ENCODE assay signal across 22 mouse cellular contexts in genomic region chr14:23982205-23982604, GRCm38 (mm10). TPM values are rescaled to one million over a fixed set of nuclear protein-coding genes. Genes with fewer than 3 reads are reported as not detected.
DNase-seq lines count a peak whose midpoint lies in the region; ATAC-seq and TF ChIP-seq lines count a peak whose summit lies in the region.
"Had no signal": no experiment of that assay in that cellular context is flagged by ENCODE, and none has a peak within 500 bp of the region (broad histone marks: within the 10 kb centered on the region; RNA-seq: fewer than 3 reads in every experiment).

No protein-coding gene starts in this region.

- WGBS in stomach, embryonic 15.5 days, result 73% methylated on average over 8 of the region's 8 CpGs

- H3K36me3 ChIP-seq in stomach, embryonic 15.5 days, result no peaks in the 10 kb centered on the region
- H3K36me3 ChIP-seq: embryonic facial prominence, embryonic 13.5 days; heart, embryonic 15.5 days; limb, embryonic 10.5 days; liver, embryonic 12.5 days; lung, embryonic 15.5 days had no signal

- no peak overlapping the region for H3K9ac ChIP-seq in stomach, embryonic 15.5 days
- H3K9ac ChIP-seq: embryonic facial prominence, embryonic 13.5 days; heart, embryonic 15.5 days; liver, embryonic 12.5 days; lung, embryonic 15.5 days had no signal

- no peaks in the 10 kb centered on the region for H3K9me3 ChIP-seq in stomach, embryonic 15.5 days
- H3K9me3 ChIP-seq: embryonic facial prominence, embryonic 13.5 days; heart, embryonic 15.5 days; limb, embryonic 10.5 days; liver, embryonic 12.5 days; lung, embryonic 15.5 days had no signal

- DNase-seq in layer of hippocampus, adult 18-20 months (ENCODE audit: low spot score in 2 of 2), result peak; percentile 56 to 80
- no peak for DNase-seq in layer of hippocampus, postnatal 25 days (ENCODE audit: extremely low spot score in 1 of 2, low spot score in 1 of 2)
- peak; percentile 87 for DNase-seq in brain, adult 2 months (ENCODE audit: low read depth, low spot score)
- DNase-seq in left cerebral cortex, adult 2 months (ENCODE audit: extremely low spot score in 1 of 2, low spot score in 2 of 2), result peak in 1 of 2 experiments; percentile 52
- no peak for DNase-seq in cerebellum, adult 9-11 months
- DNase-seq in retina, postnatal 1 day, result no peak
- DNase-seq: adrenal gland, postnatal 25 days; gastrocnemius, postnatal 14 days; heart, adult 2 months; kidney, adult 18-20 months; kidney, postnatal 10 days had no signal

- H3K4me2 ChIP-seq in stomach, embryonic 15.5 days, result no peak overlapping the region
- H3K4me2 ChIP-seq: embryonic facial prominence, embryonic 13.5 days; heart, embryonic 15.5 days; liver, embryonic 12.5 days; lung, embryonic 15.5 days had no signal

- no peaks in the 10 kb centered on the region for H3K4me1 ChIP-seq in stomach, embryonic 15.5 days
- H3K4me1 ChIP-seq: embryonic facial prominence, embryonic 13.5 days; heart, embryonic 15.5 days; limb, embryonic 10.5 days; liver, embryonic 12.5 days; lung, embryonic 15.5 days had no signal

- no peak for ATAC-seq in stomach, embryonic 15.5 days (ENCODE audit: insufficient read depth, low FRiP score, low read depth)
- ATAC-seq: forebrain, embryonic 16.5 days; liver, embryonic 12.5 days; midbrain, embryonic 16.5 days had no signal

- peak overlapping the region; percentile 79 for H3K27ac ChIP-seq in left cerebral cortex, adult 2 months
- peak overlapping the region; percentile 40; the same call in 1 of the 2 replicates for H3K27ac ChIP-seq in stomach, embryonic 15.5 days
- H3K27ac ChIP-seq: embryonic facial prominence, embryonic 13.5 days; heart, adult 2 months; heart, embryonic 15.5 days; limb, embryonic 10.5 days; liver, embryonic 12.5 days; lung, embryonic 15.5 days had no signal

- no peaks in the 10 kb centered on the region for H3K27me3 ChIP-seq in stomach, embryonic 15.5 days (replicated peaks)
- H3K27me3 ChIP-seq: CH12.LX; embryonic facial prominence, embryonic 13.5 days; liver, embryonic 12.5 days; lung, embryonic 15.5 days had no signal

- intact Hi-C loops in left cerebral cortex, adult 2 months (cut with DNase I), result no loop called here

- H3K4me3 ChIP-seq in left cerebral cortex, adult 2 months, result no peak overlapping the region
- no peak overlapping the region for H3K4me3 ChIP-seq in stomach, embryonic 15.5 days (replicated peaks)
- H3K4me3 ChIP-seq: embryonic facial prominence, embryonic 13.5 days; heart, adult 2 months; heart, embryonic 15.5 days; limb, embryonic 10.5 days; liver, embryonic 12.5 days; lung, embryonic 15.5 days had no signal

- no peak for TF ChIP-seq CTCF in left cerebral cortex, adult 2 months (IDR thresholded peaks at IDR 0.05)

RNA-seq across cellular contexts. Expression of gene Kcnma1, which starts 32.1 kb away (rescaled TPM):
- total RNA-seq in layer of hippocampus, adult 18-20 months (2021), result 100 to 1,000 TPM; 131 to 138 TPM
- 100 to 1,000 TPM; 123 to 154 TPM for total RNA-seq in layer of hippocampus, postnatal 25 days (2021)
- 100 to 1,000 TPM; 194 to 195 TPM for total RNA-seq in left cerebral cortex, adult 2 months (2021)
- polyA plus RNA-seq in stomach, embryonic 15.5 days (2015; fragmentation: Nextera tagmentation; extraction: Ambion mirVana), result 11.2 and 11.4 TPM in 2 replicates
- total RNA-seq: hematopoietic stem cell, adult 5-6 weeks; megakaryocyte-erythroid progenitor cell, adult 5-6 weeks had no signal
- polyA plus RNA-seq: liver, embryonic 12.5 days had no signal

Comparison
In these comparisons a context has a peak if more than half of its experiments do, and no peak if none do; other contexts are left out.
1. DNase-seq: peak in layer of hippocampus, adult 18-20 months (2 of 2) and brain, adult 2 months (single experiment); none in layer of hippocampus, postnatal 25 days (0 of 2), cerebellum, adult 9-11 months (single experiment) and retina, postnatal 1 day (single experiment).